Mouse (Mus musculus): ENCODE measurements around the gene Aldh3a1. TPM values are rescaled to one million over a fixed set of nuclear protein-coding genes. Genes with fewer than 3 reads are reported as not detected.

The Aldh3a1 gene
- polyA plus RNA-seq (2015; fragmentation: Nextera tagmentation; extraction: Ambion mirVana): 0.12 and 0.32 TPM in 2 replicates

DNA sequence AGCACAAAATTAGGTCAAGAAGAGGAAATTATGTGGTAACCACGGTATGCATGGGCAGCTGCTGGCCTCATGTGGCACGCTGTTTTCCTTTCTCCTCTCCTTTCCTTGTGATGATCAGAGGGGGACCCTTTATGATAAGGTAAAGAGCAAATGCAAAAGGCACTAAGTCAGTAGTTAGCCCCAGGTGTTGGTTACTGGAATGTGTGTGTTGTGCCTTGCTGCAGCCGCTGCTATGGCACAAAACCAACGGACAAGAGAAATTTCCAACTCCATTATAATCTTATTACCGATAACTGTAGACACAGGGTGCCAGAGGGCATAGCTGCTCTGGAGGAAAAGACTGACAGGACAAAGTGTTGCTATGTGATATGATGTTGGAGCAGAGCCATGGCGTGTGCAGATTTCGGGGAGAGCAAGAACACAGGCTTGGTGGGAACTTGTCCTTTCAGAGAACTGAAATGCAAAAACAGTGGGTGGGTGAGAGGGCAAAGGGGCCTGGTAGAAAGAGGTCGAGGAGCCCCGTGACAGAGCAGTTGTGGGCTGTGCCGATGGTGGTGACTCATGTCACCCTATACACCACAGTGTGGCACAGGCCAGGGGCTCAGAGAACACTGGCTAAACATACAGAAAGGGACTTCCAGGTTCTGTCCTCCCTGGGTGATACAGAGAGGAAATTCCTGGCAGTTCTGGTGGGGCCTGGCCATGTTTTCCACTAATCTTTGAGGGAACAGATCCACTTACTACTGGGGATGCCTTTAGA, at the start of gene Aldh3a1:
TSS of gene Aldh3a1 (plus strand) at position 51 of the 760 bp plus-strand sequence.

DNA sequence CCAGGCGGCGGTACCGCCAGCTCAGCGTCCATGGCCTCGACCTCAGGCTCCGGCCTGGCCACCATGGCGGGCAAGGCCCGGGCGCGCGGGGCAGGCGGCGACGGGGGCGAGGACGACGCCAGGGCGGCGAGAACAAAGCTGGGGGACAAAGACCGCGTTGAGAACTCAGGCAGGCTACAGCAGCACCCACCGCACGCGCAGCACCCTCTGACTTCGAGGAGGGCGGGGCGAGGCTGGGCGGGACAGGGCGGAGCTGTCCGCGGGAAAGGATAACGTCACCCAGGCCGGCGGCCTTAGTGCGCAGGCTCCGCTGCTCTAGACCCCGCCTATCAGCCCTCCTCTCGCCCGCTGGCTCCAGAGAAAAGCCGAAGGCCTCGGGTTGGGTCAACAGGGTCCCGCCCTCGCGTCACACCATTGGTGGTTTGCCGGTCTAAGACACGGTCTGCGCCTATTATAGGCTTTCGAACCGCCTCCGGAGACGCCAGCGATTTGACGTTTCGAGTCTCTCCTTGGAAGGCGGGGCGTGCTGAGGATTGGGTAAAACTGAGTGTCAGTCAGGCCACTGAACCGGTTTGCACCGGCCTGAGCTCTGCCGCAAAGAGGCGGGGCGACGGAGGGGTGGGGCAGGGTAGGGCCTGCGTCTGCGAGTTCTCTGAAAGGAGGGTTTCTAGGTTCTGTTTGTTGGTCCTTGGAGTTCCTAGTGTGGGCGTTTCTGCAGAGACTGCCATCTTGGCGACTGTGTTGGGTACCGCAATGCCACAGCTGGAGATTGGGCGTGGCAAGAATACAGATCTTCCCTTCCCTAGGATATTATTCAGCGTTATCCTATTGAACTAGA, 32.3 kb upstream of the Aldh3a1 start, which contains the start of gene Usp22:
TSS of gene Usp22 (minus strand) at position 235 of the 838 bp plus-strand sequence.

DNA sequence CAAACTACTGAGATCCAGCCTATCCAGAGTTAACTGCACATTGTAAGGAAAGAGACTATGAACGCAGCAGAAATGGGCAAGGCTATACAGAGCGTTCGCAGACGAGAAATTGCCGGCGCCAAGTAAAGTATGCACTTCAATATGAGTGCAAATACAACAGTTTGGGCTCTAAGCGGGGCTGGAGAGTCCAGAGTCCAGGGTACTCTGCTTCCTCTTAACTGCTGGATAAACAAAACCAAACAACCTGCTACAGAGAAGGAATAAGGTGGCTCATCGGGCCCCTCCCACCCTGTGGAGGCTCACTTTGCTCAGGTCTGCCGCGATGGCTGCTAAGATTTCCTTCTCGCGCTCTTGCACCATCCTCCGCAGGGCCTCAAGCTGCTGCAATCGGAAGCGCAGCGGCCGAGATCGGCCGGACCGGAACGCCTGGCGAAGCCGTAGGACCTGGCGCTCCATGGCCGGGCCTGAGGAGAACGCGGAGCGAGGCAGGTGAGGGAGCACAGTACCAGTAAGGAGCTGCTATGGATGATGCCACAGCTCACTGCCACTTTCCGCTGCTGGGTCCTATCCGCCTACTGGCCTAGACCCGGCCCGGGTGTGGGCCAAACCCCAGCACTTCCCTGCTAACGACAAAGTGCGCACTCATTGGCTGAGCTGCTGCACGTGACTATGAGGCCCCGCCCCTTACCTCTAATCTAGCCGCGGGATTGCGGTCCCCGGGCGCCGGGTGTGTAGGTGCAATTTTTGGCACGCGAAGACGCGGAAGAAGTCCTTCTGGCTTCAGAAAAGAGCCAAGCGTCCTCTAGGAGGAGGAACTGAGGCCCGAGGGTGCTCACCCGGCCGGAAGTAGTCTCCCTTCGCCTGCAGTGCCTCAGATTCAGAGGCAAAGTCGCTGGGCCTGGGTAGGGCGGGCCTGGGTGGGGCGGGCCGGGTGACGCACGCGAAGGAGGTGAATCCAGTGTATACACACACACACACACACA, 59.5 kb downstream of the Aldh3a1 start, which contains the start of gene Aldh3a2:
TSS of gene Aldh3a2 (minus strand) at position 914 of the 983 bp plus-strand sequence.

Other genes with a start within 250 kb of the Aldh3a1 start
- 9.9 and 11.5 TPM in 2 replicates for gene Kcnj12, start 185.0 kb upstream of the Aldh3a1 start, polyA plus RNA-seq (2015; fragmentation: Nextera tagmentation; extraction: Ambion mirVana)
- gene Tnfrsf13b, start 80.8 kb upstream of the Aldh3a1 start, polyA plus RNA-seq (2015; fragmentation: Nextera tagmentation; extraction: Ambion mirVana): 1.3 and 2.8 TPM in 2 replicates
- 28.5 and 31.9 TPM in 2 replicates for gene Usp22, start 32.5 kb upstream of the Aldh3a1 start, polyA plus RNA-seq (2015; fragmentation: Nextera tagmentation; extraction: Ambion mirVana)
- 14.6 and 17.4 TPM in 2 replicates for gene Aldh3a2, start 59.9 kb downstream of the Aldh3a1 start, polyA plus RNA-seq (2015; fragmentation: Nextera tagmentation; extraction: Ambion mirVana)
- gene Slc47a2, start 135.3 kb downstream of the Aldh3a1 start, polyA plus RNA-seq (2015; fragmentation: Nextera tagmentation; extraction: Ambion mirVana): not detected in 2 replicates
- gene Slc47a1, start 170.8 kb downstream of the Aldh3a1 start, polyA plus RNA-seq (2015; fragmentation: Nextera tagmentation; extraction: Ambion mirVana): 7.1 TPM in 2 replicates
- gene Rnf112, start 246.6 kb downstream of the Aldh3a1 start, polyA plus RNA-seq (2015; fragmentation: Nextera tagmentation; extraction: Ambion mirVana): 0.13 and 0.18 TPM in 2 replicates